Mouse (Mus musculus) midbrain, embryonic 16.5 days (tissue): Measurements from ENCODE around the gene H2-Eb1. TPM values are rescaled to one million over a fixed set of nuclear protein-coding genes. Genes with fewer than 3 reads are reported as not detected.
"Not testable (repeated sequence)": the region's sequence is repeated elsewhere in the genome, so short reads cannot be mapped to it uniquely, and the experiment has no call there.

Experiments used
- ATAC-seq: fragments of 200-750 bp; cut with Nextera tagmentation; 2 replicates; pipeline ENCODE4 v1.8.0; 2017; ENCODE audit warnings: moderate TSS enrichment
- H3K27ac ChIP-seq: fragments of 300-500 bp; sonication (generic); 2 replicates; pipeline ENCODE4 v1.5.1; 2014; ENCODE audit warnings: mild to moderate bottlenecking, low read length, mixed read lengths
- H3K27me3 ChIP-seq: fragments of 300-500 bp; sonication (generic); 2 replicates; pipeline ENCODE4 v1.6.1; 2014; ENCODE audit warnings: low read depth, low read length, mixed read lengths; ENCODE audit not compliant: control insufficient read depth, insufficient read depth
- H3K36me3 ChIP-seq: fragments of 300-500 bp; sonication (generic); 2 replicates; pipeline ENCODE4 v1.6.1; 2014; ENCODE audit warnings: mild to moderate bottlenecking, low read length, moderate library complexity, mixed read lengths; ENCODE audit not compliant: control insufficient read depth, insufficient read depth
- H3K4me1 ChIP-seq: fragments of 300-500 bp; sonication (generic); 2 replicates; pipeline ENCODE4 v1.6.1; 2014; ENCODE audit warnings: mild to moderate bottlenecking, low read length, mixed read lengths; ENCODE audit not compliant: control insufficient read depth, insufficient read depth
- H3K4me2 ChIP-seq: fragments of 300-500 bp; sonication (generic); 2 replicates; pipeline ENCODE4 v1.6.1; 2014; ENCODE audit warnings: mild to moderate bottlenecking, low read length, mixed read lengths
- H3K4me3 ChIP-seq: fragments of 300-500 bp; sonication (generic); 2 replicates; pipeline ENCODE4 v1.5.1; 2014; ENCODE audit warnings: low read depth, mild to moderate bottlenecking, low read length, moderate library complexity, mixed read lengths
- H3K9ac ChIP-seq: fragments of 300-500 bp; sonication (generic); 2 replicates; pipeline ENCODE4 v1.6.1; 2014; ENCODE audit warnings: low read depth, low read length, mixed read lengths
- H3K9me3 ChIP-seq: fragments of 300-500 bp; sonication (generic); replicated peaks from 2 replicates; pipeline ENCODE4 v1.6.1; 2014; ENCODE audit warnings: mild to moderate bottlenecking, low read length, mixed read lengths; ENCODE audit not compliant: control insufficient read depth, poor library complexity, severe bottlenecking
- WGBS: fragments of 180-500 bp; shearing (Covaris S2); extraction: QIAGEN DNeasy Blood & Tissue Kit; methylation state at CpG from one replicate; pipeline ENCODE4 v1.1.7; 2014; 5-methylcytosine and 5-hydroxymethylcytosine counted together
- polyA plus RNA-seq: library from polyadenylated mRNA; unstranded; fragments of >200 nt; fragmentation: Nextera tagmentation; extraction: Ambion mirVana; gene quantifications from 2 replicates; pipeline ENCODE4 v1.2.1, GENCODE M21; 2015

H2-Eb1 gene
- polyA plus RNA-seq, 1 experiment from 2014 or later = 2.8 TPM

DNA sequence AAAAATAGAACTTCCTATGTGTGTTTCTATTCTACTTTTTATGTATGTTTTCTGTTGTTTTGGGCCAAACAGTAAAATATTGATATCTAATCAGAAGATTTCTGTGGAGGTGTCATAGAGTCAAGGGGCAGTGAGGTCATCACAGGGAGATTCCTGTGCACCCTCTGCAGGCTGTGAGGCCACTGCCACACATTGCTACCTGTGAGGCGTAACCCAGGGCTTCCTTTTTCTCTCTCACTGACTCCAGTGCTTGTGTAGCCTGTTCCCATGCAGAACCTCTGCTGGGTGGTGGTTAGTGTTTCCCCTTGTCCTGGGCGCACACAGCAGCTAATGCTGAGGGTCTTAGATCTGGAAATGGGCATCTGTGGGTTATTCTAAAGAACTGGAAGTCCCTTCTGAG lies 740 bp downstream of the H2-Eb1 start:
- ATAC-seq = no peak
- H3K36me3 ChIP-seq = no peaks in the 10 kb centered on the region
- H3K4me1 ChIP-seq = 0 out of 2 replicates have a peak, but pooled peaks cover 3% of the 10 kb centered on the region
- no peaks in the 10 kb centered on the region for H3K9me3 ChIP-seq
- no peaks in the 10 kb centered on the region for H3K27me3 ChIP-seq
- H3K9ac ChIP-seq = no peak overlapping the region
- no peak overlapping the region for H3K4me2 ChIP-seq
- WGBS = 93% methylated on average over 2 of the region's 2 CpGs
- no peak overlapping the region for H3K4me3 ChIP-seq
- H3K27ac ChIP-seq = no peak overlapping the region

DNA sequence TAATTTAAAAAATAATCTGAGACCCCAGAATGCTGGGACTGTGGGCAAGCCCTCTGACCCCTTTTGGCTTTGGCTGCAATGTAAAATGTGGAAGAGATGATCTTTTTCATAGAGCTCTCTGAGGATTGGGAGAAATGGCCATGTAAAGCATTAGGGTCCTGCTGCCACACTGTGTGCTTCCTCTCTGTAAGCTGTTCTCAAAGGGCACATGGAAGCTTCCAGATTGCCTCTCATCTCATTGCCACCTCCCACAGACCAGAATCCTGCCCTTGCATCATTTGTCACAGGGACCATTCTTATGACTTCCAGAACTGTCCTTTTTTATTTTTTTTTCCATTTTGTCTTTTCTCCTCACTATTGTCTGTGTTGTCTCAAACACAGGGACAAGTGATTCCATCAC lies 1.5 kb downstream of the H2-Eb1 start:
- Histone ChIP-seq H3K4me3 (no peak overlapping the region), H3K9ac (no peak overlapping the region), H3K36me3 (no peaks in the 10 kb centered on the region), H3K9me3 (no peaks in the 10 kb centered on the region), H3K27ac (no peak overlapping the region), H3K27me3 (no peaks in the 10 kb centered on the region), H3K4me2 (no peak overlapping the region), H3K4me1 (0 out of 2 replicates have a peak, but pooled peaks cover 3% of the 10 kb centered on the region)
- ATAC-seq = no peak

DNA sequence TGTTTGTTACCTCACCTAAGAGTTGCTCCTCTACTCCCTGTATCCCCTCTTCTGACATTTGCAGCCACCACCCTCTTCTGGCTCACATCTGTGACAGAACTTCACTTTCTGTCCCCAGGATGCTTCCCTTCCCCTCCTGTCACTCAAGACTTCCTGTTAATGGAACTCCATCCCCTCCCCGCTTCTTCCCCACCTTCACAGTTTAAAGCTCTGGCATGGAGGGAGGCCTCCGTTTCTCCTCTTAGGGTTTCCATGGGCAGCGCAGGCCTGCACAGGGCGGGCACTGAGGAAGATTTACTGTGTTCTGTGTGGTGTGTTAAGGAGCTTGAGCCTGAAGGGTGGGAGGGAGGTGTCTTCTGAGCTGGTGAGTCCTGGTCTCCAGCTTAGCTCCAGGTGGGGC lies 2.5 kb downstream of the H2-Eb1 start:
- H3K4me2 ChIP-seq = no peak overlapping the region
- no peak overlapping the region for H3K4me3 ChIP-seq
- H3K27ac ChIP-seq = no peak overlapping the region
- H3K36me3 ChIP-seq = no peaks in the 10 kb centered on the region
- H3K9ac ChIP-seq = no peak overlapping the region
- no peak for ATAC-seq
- H3K27me3 ChIP-seq = no peaks in the 10 kb centered on the region
- H3K9me3 ChIP-seq = no peaks in the 10 kb centered on the region
- 86% methylated on average over 4 of the region's 4 CpGs for WGBS
- 0 out of 2 replicates have a peak, but pooled peaks cover 3% of the 10 kb centered on the region for H3K4me1 ChIP-seq

DNA sequence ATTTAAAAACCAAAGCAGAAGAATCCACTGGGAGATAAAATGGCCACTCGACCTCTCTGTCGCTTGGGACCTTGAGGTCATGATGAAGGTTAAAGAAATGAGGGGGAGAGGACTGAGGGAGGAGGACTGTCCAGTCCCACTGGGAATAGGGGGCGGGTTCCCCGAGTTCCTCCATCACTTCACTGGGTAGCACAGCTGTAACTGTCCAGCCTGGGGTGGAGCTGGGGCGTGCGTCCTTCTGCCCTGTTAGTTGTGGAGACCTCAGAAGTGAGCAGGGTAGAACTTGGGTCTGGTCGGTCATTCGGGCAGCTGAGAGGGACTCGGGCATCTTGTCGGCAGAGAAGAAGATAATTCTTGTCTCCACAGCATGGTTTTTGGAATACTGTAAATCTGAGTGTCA lies 3.6 kb downstream of the H2-Eb1 start:
- H3K4me2 ChIP-seq = peak overlapping the region; percentile 77
- 0 out of 2 replicates have a peak, but pooled peaks cover 3% of the 10 kb centered on the region for H3K4me1 ChIP-seq
- no peaks in the 10 kb centered on the region for H3K27me3 ChIP-seq
- peak overlapping the region; percentile 81 for H3K9ac ChIP-seq
- H3K9me3 ChIP-seq = no peaks in the 10 kb centered on the region
- no peaks in the 10 kb centered on the region for H3K36me3 ChIP-seq
- H3K27ac ChIP-seq = peak overlapping the region; percentile 81
- WGBS = 26% methylated on average over 10 of the region's 10 CpGs
- ATAC-seq = peak; percentile 64
- H3K4me3 ChIP-seq = peak overlapping the region; percentile 66

DNA sequence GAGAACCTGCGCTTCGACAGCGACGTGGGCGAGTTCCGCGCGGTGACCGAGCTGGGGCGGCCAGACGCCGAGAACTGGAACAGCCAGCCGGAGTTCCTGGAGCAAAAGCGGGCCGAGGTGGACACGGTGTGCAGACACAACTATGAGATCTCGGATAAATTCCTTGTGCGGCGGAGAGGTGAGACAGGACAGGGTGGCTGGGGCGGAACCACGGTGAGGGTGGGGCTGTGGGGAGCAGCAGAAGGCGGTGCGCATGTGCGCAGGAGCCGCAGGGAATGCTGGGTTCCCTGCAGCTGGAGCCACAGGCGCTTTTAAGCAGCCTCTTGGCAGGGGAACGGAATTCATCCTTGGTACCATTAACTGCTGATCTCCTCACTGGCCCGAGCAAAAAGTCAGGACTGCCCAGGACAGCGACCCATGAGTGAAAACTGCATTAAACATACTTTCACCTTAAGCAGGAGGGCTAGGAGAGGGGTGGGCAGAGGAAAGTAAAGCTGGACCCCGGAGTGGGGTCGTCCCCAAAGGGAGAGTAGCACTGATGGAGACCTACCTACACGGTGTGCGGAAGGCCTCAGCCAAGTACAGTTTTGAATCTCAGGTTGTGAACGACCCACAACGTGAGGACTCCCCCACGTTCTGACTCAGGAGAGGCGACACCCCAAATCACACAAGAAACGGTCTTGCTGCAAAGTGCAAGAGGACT lies 4.2 kb downstream of the H2-Eb1 start:
- Histone ChIP-seq H3K36me3 (no peaks in the 10 kb centered on the region), H3K4me2 (peak overlapping the region; percentile 77), H3K27ac (peak overlapping the region; percentile 81), H3K27me3 (no peaks in the 10 kb centered on the region), H3K9me3 (no peaks in the 10 kb centered on the region), H3K4me1 (0 out of 2 replicates have a peak, but pooled peaks cover 3% of the 10 kb centered on the region), H3K9ac (peak overlapping the region; percentile 81), H3K4me3 (peak overlapping the region; percentile 66)
- peak; percentile 90 for ATAC-seq
- WGBS = 21% methylated on average over 38 of the region's 38 CpGs

DNA sequence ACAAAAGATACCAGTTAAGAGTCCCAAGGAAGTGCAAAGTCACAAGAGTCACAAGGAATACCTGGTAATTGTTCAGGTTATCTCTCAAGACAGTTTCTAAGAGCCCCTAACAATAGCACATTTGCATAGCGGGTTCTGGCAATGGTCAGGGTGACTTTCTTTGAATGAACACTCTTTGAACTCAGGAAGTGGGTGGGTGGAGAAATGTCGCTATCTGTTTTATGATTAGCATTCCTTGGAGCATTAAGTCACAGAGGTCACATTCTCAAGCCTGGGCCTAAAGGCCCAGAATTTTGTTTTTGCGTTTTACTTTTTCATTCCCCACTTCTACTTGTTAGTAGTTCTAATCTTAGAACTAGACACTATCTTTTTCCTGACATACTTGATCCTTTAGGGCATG lies 4.9 kb downstream of the H2-Eb1 start:
- H3K27me3 ChIP-seq = not testable (repeated sequence)

DNA sequence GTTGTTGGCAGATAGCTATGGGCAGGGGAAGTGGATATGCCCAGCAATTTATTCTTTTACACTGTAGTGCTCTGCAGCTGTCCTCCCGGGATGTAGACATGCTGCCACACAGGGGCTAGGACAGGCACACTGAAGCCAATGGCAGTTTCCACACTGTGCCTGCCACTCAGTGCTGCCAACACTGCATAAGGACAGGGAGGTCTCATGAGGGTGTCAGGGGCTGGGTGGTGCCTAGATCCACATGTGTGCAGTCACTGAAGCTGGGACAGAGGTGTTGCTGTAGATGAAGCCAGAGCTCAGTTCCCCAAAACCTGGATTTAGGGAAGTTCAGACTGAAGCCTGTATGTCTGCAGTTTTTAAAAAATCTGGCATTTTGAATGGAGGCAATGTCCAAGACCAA lies 6.5 kb downstream of the H2-Eb1 start:
- no peak for ATAC-seq
- no peak overlapping the region for H3K9ac ChIP-seq
- WGBS = 77% methylated on average over 1 of the region's 1 CpGs
- no peaks in the 10 kb centered on the region for H3K36me3 ChIP-seq
- H3K4me3 ChIP-seq = no peak overlapping the region
- H3K4me1 ChIP-seq = 0 out of 2 replicates have a peak, but pooled peaks cover 3% of the 10 kb centered on the region
- no peak overlapping the region for H3K27ac ChIP-seq
- no peak overlapping the region for H3K4me2 ChIP-seq
- no peaks in the 10 kb centered on the region for H3K27me3 ChIP-seq
- no peaks in the 10 kb centered on the region for H3K9me3 ChIP-seq

More for the DNA sequence above, 4.9 kb downstream of the H2-Eb1 start:
- H3K4me2 ChIP-seq, H3K27ac ChIP-seq, H3K4me1 ChIP-seq, H3K4me3 ChIP-seq, ATAC-seq, H3K9me3 ChIP-seq, H3K9ac ChIP-seq, H3K36me3 ChIP-seq: not testable (repeated sequence)
- WGBS = 91% methylated on average over 3 of the region's 3 CpGs

DNA sequence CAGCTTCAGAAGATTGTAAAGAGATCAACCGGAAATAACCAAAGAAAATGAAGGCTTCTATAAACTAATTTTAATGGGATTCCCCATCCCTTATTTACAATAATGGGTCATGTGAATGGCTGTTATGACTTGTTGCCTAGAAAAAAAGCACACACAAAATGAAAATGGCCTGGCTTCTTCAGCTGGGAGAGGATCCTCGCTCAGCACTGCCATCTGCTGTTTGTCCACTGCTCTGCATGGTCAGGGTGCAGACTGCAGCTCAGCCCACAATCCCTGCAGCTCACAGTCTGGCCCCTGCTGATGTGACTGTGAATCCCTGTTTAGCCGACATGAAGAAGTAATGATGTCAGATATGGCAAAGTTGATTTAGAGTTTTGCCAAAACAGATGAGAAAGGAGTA lies 7.7 kb downstream of the H2-Eb1 start:
- no peaks in the 10 kb centered on the region for H3K9me3 ChIP-seq
- ATAC-seq = no peak
- no peak overlapping the region for H3K4me2 ChIP-seq
- WGBS = 36% methylated on average over 3 of the region's 3 CpGs
- H3K9ac ChIP-seq = no peak overlapping the region
- 0 out of 2 replicates have a peak, but pooled peaks cover 3% of the 10 kb centered on the region for H3K4me1 ChIP-seq
- no peaks in the 10 kb centered on the region for H3K36me3 ChIP-seq
- H3K4me3 ChIP-seq = no peak overlapping the region
- H3K27ac ChIP-seq = no peak overlapping the region
- H3K27me3 ChIP-seq = no peaks in the 10 kb centered on the region

DNA sequence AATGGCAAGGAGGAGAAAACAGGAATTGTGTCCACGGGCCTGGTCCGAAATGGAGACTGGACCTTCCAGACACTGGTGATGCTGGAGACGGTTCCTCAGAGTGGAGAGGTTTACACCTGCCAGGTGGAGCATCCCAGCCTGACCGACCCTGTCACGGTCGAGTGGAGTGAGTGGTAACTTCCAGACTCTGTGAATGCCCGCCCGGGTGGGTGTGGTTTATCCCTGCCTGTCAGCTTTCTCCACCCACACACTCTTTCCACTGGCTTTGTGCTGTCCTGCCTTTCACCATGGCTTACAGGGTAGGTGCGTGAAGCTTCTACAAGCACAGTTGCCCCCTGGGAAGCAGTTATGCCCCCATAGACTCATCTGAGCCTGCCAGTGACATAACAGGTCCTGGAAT lies 8.6 kb downstream of the H2-Eb1 start:
- H3K27ac ChIP-seq = no peak overlapping the region
- no peaks in the 10 kb centered on the region for H3K27me3 ChIP-seq
- H3K4me2 ChIP-seq = no peak overlapping the region
- H3K9ac ChIP-seq = no peak overlapping the region
- 69% methylated on average over 9 of the region's 9 CpGs for WGBS
- no peak overlapping the region for H3K4me3 ChIP-seq
- ATAC-seq = no peak
- no peaks in the 10 kb centered on the region for H3K36me3 ChIP-seq
- H3K9me3 ChIP-seq = no peaks in the 10 kb centered on the region
- H3K4me1 ChIP-seq = 0 out of 2 replicates have a peak, but pooled peaks cover under 1% of the 10 kb centered on the region
